Mouse (Mus musculus): ENCODE data around the gene Uri1. TPM values are rescaled to one million over a fixed set of nuclear protein-coding genes. Genes with fewer than 3 reads are reported as not detected.

Uri1 gene
- polyA plus RNA-seq, 1 experiment from 2014 or later: 37.6 TPM

GRCm38 (mm10) chr7:37911114-37911801, 112.1 kb downstream of the Uri1 start:
- Histone ChIP-seq H3K4me1 (replicated peaks) (peaks cover 16% of the 10 kb centered on the region), H3K4me2 (no peak overlapping the region), H3K27ac (replicated peaks) (no peak overlapping the region), H3K4me3 (no peak overlapping the region), H3K36me3 (no peaks in the 10 kb centered on the region), H3K9me3 (no peaks in the 10 kb centered on the region), H3K9ac (no peak overlapping the region), H3K27me3 (no peaks in the 10 kb centered on the region)
- no peak for ATAC-seq (ENCODE audit: low FRiP score, low read depth)
- WGBS: 41% methylated on average over 5 of the region's 5 CpGs

DNA sequence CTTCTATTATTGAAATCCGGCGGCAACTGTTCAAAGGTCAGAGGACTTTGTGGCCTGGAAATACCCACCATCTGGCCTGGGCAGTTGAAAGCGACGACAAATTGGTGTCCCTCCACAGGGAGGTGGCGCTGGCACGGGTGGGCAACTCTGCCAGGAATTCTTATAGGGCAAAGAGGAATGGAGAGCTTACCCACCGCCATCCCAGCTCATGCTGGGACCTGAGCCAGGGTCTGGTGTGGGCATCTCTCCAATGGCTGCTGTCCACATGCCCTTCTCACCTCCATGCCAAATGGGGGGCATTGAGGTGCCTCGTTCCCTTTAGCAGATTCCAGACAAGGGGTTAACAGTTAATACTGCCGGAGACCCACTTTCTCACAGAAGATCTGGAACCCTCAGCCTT, 113.2 kb downstream of the Uri1 start:
- Histone ChIP-seq H3K4me3 (no peak overlapping the region), H3K9ac (no peak overlapping the region), H3K9me3 (no peaks in the 10 kb centered on the region), H3K4me2 (no peak overlapping the region), H3K27me3 (no peaks in the 10 kb centered on the region), H3K4me1 (replicated peaks) (peaks cover 15% of the 10 kb centered on the region; the same call in 1 of the 2 replicates), H3K36me3 (no peaks in the 10 kb centered on the region), H3K27ac (replicated peaks) (no peak overlapping the region)
- 52% methylated on average over 9 of the region's 9 CpGs for WGBS
- 0 out of 2 replicates have a peak, but pooled peaks have one; percentile 27 for ATAC-seq (ENCODE audit: low FRiP score, low read depth)

Other genes with a start within 250 kb of the Uri1 start
- 36.0 and 36.2 TPM in 2 replicates for gene Zfp536, start 249.9 kb downstream of the Uri1 start, polyA plus RNA-seq (2015; fragmentation: Nextera tagmentation; extraction: Ambion mirVana)
- gene Ccne1, start 84.0 kb upstream of the Uri1 start, polyA plus RNA-seq (2015; fragmentation: Nextera tagmentation; extraction: Ambion mirVana): 19.4 and 20.4 TPM in 2 replicates
- gene 1600014C10Rik, start 159.7 kb upstream of the Uri1 start, polyA plus RNA-seq (2015; fragmentation: Nextera tagmentation; extraction: Ambion mirVana): 30.8 and 31.1 TPM in 2 replicates
- gene Plekhf1, start 204.5 kb upstream of the Uri1 start, polyA plus RNA-seq (2015; fragmentation: Nextera tagmentation; extraction: Ambion mirVana): 0.76 and 0.88 TPM in 2 replicates
- 73.4 and 75.1 TPM in 2 replicates for gene Pop4, start 247.9 kb upstream of the Uri1 start, polyA plus RNA-seq (2015; fragmentation: Nextera tagmentation; extraction: Ambion mirVana)